Mouse (Mus musculus): ENCODE results near the gene Scnm1.

DNA sequence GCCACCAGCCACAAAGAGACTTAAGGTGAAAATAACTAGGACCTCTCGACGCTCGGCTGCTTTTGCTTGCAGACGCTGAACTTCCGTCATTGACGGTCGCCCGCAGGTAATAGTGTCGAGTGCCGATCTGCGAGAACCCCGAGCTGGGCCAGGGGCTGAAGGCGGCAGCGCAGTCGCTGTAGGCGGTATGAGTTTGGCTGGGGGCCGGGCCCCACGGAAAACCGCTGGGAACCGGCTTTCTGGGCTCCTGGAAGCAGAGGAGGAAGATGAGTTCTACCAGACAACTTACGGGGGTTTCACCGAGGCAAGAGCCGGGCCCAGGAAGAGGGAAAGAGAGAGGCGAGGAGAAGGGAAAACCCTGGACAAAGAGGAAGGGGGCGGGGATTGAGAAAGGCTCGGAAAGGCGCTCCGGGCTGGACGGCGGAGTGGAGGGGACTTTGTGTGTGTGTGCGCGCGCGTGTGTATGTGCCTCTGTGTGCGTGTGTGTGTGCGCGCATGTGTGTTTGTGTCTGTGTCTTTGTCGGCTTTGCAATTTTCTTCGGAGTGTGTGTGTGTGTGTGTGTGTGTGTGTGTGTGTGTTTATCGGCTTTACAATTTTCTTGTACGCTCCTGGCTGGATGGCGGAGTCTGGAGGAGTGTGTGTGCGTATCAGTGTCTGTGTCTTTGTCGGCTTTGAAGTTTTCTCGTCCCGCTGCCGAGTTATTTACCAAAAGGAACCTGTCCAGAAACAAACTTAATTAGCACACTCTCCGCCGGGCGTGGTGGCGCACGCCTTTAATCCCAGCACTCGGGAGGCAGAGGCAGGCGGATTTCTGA, 22.7 kb downstream of the Scnm1 start, which contains the start of gene Vps72:
- TF ChIP-seq EP300 (IDR thresholded peaks at IDR 0.05; ENCODE audit: low read depth) (no peak), CTCF (IDR thresholded peaks at IDR 0.05; ENCODE audit: low read depth) (no peak)
